Mouse (Mus musculus) v-Abl transformed pro-B cells (cell line): ENCODE results near the gene Ly86.

Experiments
- in situ Hi-C, 2 experiments: fragments of 400-800 bp; cut with MboI; formaldehyde crosslinking; loops; one replicate each; pipeline ENCODE4 v1.15.1; 2025; ENCODE audit not compliant: unreplicated experiment in 2 of 2

Gene Ly86

DNA sequence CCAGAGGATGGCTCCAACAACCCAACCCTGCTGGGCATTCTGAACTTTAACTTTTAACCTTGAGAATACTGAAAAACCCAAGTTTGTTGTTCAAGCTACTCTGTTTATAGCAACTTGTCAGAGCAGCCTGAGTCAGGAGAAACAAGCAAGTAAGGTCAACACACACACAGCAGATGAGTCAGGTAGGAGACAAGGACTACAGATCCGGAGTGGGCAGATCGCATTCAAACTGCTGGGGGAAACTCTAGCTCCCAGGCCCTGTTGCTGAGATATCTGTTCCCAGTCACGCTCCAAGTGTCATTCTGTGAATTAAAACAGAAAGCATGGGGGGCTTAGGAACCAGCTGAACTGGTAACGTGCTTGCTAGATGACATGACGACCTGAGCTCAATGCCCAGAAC is 4.0 kb downstream of the Ly86 start:
- in situ Hi-C loops: no loop called here

DNA sequence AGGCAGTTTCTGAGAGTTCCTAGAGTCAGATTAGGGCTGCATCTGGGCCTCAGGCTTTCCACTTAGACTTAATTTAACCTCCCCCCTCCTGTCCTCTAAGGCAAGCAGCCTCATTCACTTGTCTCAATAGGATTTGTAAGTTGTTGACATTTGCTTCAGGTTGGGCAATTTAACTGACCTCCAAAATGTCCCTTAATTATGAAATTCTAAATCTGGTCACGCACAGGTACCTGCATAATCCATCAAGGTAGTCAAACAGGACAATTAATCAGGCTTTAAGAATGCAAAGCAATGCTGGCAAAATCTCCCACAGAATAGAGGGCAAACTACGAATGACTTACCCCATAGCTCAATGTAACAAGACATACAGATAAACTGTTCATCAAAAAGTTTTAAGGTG is 8.0 kb downstream of the Ly86 start:
- in situ Hi-C loops: no loop called here

DNA sequence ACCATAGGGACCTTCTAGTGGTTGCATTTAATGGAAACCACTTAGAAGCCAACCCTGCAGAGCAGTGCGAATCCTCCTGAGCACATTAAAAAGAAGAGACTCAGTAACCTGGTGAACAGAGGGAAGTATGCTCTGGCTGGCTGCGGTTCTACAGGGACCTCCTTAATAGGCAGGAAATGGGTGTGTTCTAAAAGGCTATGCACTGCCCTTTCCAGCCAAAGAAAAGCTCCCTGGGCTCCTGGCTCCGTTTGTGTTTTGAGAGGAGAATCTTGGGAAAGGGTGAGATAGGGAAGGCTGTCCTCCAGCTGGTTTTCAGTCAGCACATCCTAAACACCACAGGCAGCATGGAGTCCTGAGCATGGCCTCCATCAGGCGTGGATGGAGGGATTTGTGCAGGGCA is 8.9 kb downstream of the Ly86 start:
- in situ Hi-C loops: no loop called here

DNA sequence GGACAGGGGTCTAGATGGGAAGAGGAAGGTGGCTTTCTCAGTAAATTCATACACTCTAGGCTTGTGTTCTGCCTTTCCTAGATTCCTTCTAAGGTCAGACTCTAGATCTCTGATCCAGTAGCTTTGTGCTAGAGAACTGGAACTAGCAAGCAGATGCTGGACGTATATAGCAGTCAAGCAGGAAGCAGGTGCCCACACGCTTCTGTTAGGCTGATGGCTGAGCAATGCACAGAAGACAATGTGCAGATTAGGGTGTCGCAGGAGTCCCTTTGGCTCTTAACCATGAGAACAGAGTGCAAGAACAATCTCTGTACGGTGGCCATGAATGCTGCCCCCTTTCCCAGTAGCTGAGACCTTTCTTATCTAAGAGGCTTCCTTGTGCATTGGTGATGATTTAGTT is 9.4 kb downstream of the Ly86 start:
- in situ Hi-C loops: no loop called here

DNA sequence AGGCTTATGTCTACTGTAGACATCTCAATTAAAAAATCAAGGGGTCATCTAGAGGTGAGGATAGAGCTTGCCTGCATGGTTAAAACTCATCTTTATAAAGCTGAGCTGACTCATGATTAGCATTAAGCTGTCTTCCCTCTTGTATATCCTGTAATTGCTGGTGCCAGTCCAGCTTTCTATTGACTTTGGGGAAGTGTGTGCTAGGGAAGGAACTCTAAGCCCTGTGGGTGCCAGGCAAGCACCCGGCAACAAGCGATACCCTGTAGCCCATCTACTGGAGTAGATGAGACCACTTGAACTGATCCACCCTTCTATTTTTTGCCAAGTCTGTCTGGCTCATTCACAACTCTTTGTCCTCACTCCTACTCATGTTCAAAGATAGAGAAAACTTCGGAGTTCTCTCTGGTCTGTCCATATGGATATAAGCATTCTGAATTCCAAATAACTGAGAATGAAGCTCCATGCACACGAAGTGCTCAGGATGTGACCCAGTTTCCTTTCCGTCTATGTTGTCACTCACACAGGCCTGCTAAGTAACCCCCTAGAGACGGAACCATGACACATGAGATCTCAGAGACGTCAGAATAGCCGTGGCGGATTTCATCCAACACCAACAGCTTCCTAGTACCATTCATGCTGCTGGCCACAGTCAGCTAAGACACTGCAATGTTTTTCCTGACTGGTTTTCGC is 10.8 kb downstream of the Ly86 start:
- in situ Hi-C loops: no loop called here

DNA sequence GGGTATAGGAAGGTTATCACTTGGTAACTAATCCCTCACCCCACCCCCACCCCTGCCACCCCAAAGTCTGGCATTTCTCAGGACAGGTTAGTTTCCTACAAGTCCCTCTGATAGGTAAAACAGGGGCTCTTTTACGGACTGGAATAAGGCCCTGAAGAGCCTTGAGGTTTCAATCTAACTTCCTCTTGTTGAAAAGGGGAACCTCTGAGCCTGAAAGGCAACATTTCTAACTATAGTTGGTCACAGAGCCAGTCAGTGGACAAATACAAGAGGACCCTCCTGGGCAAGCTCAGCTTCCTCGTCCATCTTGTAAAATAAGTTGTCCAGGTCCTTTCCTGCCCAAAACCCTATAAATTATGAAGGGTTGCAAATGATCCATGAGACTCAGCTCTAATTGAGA is 11.5 kb downstream of the Ly86 start:
- in situ Hi-C loops: no loop called here

DNA sequence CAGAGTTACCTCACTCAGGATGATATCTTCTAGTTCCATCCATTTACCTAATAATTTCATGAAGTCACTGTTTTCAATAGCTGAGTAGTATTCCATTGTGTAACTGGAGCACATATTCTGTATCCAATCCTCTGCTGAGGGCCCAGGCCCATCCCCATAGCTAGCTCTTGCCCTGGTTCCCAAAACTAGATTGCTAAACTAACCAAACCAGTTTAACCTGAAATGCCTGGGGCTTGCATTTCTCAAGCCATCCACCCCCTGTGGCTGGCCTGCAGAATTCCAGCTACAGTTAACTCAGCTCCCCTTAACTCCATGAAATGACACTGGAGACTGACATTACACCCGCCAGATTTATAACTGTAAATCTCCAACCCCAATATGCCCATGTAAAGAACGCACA is 13.1 kb downstream of the Ly86 start:
- in situ Hi-C loops: no loop called here

DNA sequence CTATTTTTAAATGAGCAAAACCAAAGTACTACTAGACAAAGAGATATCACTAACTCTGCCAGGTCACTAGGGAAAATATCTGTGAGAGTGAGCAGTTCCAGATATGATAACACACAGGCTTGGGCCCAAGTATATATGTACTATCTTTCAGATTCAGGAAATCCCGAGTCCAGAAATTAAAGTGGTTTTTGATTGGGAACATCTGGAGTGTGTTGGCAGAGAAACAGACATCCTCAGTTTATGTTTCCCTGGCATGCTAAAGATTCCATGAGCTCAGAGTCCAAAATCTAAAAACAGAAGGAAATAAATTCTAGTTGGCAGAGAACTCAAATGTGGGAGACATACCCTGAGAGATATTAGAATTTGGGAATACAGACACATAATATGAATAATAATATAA is 16.2 kb downstream of the Ly86 start:
- in situ Hi-C loops: no loop called here

DNA sequence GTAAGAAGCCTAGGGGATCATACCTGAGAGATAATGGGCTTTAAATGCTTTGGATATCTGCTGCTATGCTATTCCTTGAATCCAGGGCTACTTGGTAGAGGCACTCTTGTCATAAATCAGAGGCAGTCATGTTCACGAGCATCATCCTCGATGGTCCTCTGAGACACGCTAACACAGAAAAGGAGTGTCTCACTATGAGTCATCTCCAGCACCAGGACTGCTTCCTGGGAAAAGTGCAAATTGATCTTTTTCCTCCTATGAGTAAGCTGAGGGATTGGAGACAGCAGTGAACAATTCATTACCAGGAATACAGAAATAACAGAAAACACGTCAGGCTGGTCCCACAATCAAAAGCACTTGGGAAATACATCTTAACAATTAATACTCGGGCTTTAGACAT is 19.3 kb downstream of the Ly86 start:
- in situ Hi-C loops: no loop called here

DNA sequence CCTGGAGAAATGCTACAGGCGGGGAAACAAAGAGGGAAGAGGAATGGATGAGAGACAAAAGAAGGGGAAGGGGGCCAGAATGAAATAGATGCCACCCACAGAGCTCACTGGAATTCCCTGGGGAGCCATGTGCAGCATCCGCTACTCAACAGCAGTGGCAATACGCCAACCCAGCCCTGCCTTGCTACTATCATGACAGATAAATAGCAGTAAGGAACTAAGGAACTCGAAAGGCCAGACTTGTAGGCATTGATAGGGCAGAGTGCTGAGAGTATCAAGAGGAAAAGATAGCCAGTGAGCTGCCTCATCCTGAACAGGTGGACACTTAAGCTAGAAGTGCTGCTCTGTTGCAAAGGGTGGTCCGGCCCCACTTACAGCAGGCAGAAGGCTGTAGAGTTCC is 31.4 kb downstream of the Ly86 start:
- in situ Hi-C loops: no loop called here

DNA sequence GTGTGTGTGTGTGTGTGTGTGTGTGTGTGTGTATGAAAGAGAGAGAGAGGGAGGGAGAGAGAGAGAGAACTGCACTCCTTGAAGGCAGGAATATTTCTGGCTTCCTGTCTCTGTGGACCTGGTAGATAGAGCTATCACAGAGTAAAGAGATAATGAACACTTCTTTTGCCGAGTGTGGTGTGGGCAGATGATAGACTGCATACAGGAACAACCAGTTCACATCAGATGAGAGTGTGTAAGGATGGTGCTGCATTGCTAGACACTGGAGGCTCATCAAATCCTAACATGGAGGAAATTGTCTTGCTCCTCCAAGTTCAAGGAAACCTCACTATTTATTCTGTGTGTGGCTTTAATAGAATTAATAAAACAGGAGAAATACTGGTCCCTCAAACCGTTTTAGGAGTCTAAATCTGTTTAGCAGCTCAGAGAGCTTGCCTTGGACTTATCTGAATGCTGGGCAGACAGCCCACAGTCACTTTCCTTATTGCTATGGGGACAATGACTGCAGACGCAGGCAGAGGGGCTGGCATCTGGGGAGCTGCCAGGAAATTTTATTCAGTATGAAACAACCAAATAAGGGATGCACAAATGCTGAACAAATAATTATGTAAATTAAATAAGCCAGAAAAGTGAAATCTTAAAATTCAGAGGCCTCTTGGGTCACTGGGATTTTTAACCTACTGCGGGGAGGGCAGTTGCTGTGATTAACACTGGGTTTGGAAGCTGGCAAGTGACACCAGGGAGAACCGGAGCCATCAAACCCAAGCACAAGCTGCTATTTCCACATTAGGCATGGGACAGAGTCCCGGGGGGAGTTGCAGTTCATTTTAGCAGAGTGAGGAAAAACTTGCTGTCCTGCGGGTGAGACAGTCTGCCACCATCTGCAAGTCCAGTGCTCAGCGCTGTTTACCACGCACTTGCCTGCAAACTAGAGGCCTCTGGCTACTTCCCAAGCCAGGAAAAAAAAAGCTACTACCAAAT is 43.5 kb downstream of the Ly86 start:
- in situ Hi-C loops: no loop called here

DNA sequence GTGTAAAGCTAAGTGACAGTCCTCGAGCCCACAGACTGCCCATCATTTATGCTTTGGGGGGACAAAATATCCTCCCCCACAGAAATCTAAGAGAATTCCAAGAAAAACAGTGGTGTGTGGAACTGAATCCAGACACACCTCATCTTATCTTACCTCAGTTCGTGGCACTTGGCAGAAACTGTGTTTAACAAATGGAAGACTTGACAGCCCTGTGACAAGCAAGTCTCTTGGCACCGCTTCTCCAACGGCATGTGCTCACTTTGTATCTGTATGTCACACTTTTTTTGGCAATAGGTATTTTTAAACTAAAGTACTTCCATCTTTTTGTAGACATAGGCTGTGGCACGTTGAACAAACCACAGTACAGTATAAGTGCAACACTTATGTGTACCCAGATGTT is 44.3 kb downstream of the Ly86 start:
- in situ Hi-C loops: no loop called here

DNA sequence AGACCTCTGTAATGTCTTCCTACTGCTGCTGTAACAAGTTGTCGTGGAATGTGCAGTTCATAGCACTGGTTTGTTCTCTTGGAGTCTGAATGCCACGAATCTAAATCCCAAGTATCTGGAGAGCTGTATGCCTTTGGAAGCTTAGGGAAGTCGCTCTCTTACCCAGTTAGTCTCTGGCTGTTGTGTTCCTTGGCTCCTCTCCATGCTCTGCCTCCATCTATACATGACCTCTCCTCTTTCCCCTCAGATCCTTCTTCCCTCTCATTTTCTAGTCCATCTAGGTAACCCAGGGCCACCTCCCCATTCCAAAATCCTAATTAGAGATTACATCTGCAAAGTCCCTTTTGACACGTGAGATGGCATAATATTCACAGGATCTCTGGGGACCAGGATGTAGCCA is 53.8 kb downstream of the Ly86 start:
- in situ Hi-C loops: no loop called here

DNA sequence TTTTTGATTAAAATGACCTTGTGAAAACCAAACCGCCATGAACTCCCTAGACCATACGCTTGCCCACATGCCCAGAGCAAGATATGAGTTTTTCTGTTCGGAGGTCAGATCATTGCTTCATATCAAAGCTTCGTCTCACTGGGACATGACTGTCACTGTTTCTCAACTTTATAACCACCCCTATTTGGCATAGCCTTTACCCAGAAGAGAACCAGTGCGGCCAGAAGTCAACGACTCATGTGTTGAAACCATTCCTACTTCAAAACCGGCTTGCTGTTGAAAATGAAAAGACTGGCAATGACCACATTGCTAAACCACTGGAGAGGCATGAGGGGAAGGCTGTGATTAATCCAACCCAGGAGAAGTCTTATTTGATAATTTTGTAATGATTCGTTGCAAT is 54.3 kb downstream of the Ly86 start:
- in situ Hi-C loops: no loop called here

DNA sequence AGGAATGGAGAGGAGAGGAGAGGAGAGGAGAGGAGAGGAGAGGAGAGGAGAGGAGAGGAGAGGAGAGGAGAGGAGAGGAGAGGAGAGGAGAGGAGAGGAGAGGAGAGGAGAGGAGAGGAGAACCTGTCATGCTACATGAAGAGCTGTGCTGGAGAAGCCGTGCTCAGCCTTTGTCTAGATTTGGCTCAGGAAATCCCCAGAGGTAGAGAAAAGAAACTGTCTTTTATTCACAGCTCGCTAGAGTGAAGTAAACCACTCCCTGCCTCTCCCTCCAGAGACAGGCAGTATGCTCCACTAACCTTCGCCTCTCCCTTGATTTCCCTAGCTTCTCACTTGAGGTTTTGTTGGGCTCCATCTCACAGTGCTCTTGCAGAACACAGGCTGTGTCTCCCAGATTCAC is 57.4 kb downstream of the Ly86 start:
- in situ Hi-C loops: no loop called here

DNA sequence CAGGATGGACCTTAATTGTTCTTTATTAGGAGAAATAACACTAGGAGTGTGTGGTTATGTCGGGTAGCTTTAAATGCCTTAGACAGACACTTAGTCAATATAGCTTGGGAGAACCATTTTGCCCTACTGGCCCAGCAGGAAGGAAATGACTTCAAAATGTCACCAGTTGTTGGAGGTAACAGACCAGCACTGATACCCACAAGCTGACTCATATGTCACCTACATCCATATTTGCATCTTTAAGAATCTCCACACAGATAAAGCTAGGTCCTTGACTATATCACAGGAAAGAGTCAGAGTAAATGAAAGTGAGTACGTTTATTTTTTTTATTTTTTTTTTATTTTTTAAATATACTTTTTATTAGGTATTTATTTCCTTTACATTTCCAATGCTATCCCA is 58.7 kb downstream of the Ly86 start:
- in situ Hi-C loops: no loop called here

DNA sequence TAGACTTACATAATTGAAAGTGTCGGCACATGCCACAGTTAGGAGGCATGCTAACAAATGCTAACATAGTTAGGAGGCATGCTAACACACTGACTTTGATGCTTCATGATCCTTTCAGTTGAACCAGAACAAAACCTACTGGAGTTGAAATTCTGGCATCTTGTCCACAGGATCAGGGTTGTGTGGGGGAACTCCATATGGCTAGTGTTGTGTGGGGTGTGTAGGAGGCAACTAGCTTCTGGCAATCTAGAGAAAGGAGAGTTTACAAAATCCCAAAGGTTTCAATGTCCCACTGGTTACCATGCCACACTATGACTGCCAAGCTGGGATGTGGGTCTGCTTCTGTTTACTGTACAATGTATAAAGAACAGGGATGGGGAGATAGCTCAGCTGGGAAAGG is 70.7 kb downstream of the Ly86 start:
- in situ Hi-C loops: no loop called here

DNA sequence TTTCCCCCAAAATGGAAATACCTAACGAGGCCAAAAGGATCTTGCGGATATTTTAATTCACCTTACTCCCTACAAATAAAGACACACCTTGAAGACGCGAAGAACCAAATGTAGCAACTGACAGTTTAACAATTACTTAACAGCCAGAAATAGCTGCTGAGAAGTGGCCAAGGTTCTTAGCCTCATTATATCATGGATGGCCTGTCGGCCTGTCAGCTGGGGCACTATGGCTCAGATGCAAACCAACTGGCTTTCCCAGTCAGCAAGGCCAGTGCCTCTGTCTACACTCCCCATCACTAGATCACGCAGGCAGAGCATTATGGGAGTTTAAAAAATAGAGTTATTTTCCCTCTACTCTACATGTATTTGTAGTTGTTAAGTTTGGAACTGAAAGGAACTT is 78.4 kb downstream of the Ly86 start:
- in situ Hi-C loops: no loop called here

DNA sequence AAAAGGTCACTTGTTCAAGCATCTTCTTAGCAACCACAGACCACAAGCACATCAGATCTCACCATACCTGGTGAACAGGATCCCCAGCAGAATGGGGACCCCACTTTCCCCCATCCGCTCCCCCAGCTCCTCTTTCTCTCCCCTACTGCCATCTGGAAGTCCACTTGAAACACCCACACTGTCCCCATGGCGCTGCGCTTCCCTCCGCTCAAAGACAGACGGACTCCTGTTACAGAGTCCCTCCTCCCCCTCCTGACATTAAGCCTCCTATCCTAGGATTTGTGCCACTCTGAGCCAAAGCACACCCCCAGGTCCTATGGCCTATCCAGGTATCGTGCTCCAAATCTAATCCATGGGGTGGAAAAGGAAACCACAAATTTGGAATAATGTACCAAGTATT is 79.9 kb downstream of the Ly86 start:
- in situ Hi-C loops: loop anchor here (25.0 kb wide), 2 partner anchors 787 to 1237 kb away; partner anchors contain the start of genes Eef1e1 (in 1 of the 2) and Snrnp48 (in 1 of the 2)

DNA sequence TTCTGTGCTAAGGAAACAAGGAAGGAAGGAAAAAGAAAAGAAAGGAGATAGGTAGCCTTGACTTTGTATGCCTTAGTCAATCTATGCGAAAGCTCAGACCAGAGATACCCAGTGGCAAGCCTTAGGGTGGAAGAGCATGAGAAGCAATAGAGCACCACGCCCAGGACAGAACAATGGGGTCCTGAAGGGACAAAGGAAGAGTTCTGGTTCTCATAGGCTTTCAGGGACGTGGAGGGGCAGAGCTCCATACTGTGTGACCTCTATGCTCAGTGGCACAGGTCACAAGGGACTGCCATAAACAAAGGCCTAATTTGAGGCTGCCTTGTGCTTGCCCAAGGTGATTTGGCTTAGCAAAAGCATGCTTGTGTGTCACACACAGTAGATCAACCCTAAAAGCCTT is 80.4 kb downstream of the Ly86 start:
- in situ Hi-C loops: loop anchor here (25.0 kb wide), 2 partner anchors 787 to 1237 kb away; partner anchors contain the start of genes Eef1e1 (in 1 of the 2) and Snrnp48 (in 1 of the 2)

DNA sequence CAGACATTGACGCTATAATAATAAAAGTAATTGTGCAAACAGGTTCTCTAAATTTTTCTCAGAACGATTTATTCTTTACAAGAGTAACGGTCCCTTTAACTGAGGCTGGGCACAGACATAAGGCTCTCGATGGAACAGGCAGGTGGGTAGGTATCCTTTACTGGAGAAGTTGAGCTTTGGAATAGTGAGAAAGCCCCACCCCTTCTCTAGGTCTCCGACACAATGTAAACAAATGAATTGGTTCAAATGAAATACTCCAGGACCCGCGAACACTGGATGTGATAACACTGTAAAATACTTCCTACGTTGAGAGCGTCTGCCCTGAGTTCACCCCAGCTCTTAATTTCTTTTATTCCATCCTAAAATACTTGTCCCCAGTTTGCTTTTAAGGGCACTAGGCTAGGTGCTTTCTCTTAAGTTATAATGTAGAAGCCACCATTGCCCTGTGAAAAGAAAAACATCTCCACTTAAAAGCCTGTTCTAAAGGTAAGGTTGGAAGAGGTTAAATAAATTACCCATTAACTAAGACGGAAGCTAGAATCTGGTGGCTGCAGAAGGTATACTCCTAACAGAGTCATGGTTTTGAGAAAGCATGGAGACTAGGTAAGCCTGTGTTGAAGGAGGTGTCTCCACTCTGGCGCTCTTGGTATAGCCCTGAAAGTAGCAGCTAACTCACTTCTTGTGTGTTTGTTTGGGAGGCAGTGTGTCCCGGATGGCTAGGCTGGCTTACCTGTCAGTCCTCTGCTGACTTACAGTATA is 81.7 kb downstream of the Ly86 start:
- in situ Hi-C loops: loop anchor here (25.0 kb wide), 2 partner anchors 786 to 1236 kb away; partner anchors contain the start of genes Eef1e1 (in 1 of the 2) and Snrnp48 (in 1 of the 2)
